ENCODE assay signal across 19 mouse cellular contexts in the genomic region with DNA sequence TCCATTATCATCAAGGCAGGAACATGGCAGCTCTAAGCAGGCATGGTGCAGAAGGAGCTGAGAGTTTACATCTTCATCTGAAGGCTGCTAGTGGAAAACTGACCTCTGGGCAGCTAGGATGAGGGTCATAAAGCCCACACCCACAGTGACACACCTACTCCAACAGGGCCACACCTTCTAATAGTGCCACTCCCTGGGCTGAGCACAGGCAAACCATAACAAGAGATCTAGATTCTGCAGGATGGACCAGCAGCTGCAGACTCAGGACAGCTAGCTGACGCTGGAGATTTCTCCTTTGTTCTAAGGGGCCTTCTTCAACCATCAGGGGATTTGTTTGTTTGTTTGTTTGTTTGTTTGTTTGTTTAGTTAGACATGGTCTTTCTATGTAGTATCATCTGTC.
"Had no signal": no experiment of that assay in that cellular context is flagged by ENCODE, and none has a peak within 500 bp of the region (broad histone marks: within the 10 kb centered on the region; RNA-seq: fewer than 3 reads in every experiment).

No protein-coding gene starts in this region.

- H3K4me1 ChIP-seq: lung, embryonic 15.5 days had no signal

- ATAC-seq: midbrain, embryonic 13.5 days; midbrain, embryonic 16.5 days had no signal

- H3K4me3 ChIP-seq: lung, embryonic 15.5 days; megakaryocyte, embryonic 14.5 days; midbrain, embryonic 10.5 days; midbrain, embryonic 13.5 days; myocyte; neural tube, embryonic 13.5 days had no signal

- H3K27me3 ChIP-seq: lung, embryonic 15.5 days; midbrain, embryonic 13.5 days; neural tube, embryonic 13.5 days had no signal

- H3K4me2 ChIP-seq: lung, embryonic 15.5 days; midbrain, embryonic 13.5 days; neural tube, embryonic 13.5 days had no signal

- H3K9me3 ChIP-seq: lung, embryonic 15.5 days; midbrain, embryonic 10.5 days; midbrain, embryonic 13.5 days; neural tube, embryonic 13.5 days had no signal

- H3K9ac ChIP-seq: lung, embryonic 15.5 days; midbrain, embryonic 13.5 days; neural tube, embryonic 13.5 days had no signal

- H3K36me3 ChIP-seq: lung, embryonic 15.5 days; midbrain, embryonic 10.5 days; midbrain, embryonic 13.5 days; neural tube, embryonic 13.5 days had no signal

- H3K27ac ChIP-seq: lung, embryonic 15.5 days; midbrain, embryonic 10.5 days; midbrain, embryonic 13.5 days; neural tube, embryonic 13.5 days had no signal

- DNase-seq: kidney, adult 11 months; kidney, adult 8-10 months; kidney, postnatal 14 days; kidney, postnatal 4 days; layer of hippocampus, adult 9-11 months; lung, adult 18-20 months; lung, postnatal 10 days; lung, postnatal 36 days; retina, postnatal 1 day; thymus, adult 18-20 months; thymus, postnatal 14 days; thymus, postnatal 4 days had no signal
